Mouse (Mus musculus) heart, embryonic 16.5 days (tissue): ENCODE results near the gene Pkdcc. TPM values are rescaled to one million over a fixed set of nuclear protein-coding genes. Genes with fewer than 3 reads are reported as not detected.

Experiments used
- polyA plus RNA-seq: library from polyadenylated mRNA; unstranded; fragments of >200 nt; fragmentation: Nextera tagmentation; extraction: Ambion mirVana; gene quantifications from 2 replicates; pipeline ENCODE4 v1.2.1, GENCODE M21; 2015

Gene Pkdcc
- polyA plus RNA-seq, 1 experiment from 2014 or later, result 10.9 TPM

Other genes with a start within 250 kb of the Pkdcc start
- 12.4 and 12.7 TPM in 2 replicates for gene Eml4, start 135.6 kb downstream of the Pkdcc start, polyA plus RNA-seq